Mouse (Mus musculus) bone marrow, adult 2 months (tissue): ENCODE data around the gene Relt.

Experiments
- CTCF ChIP-seq: fragments of 200-500 bp; IDR thresholded peaks from 2 replicates; pipeline ENCODE4 v1.5.1; 2011; ENCODE audit warnings: low read length, control low read depth; ENCODE audit not compliant: control insufficient read depth, insufficient read depth
- POLR2A ChIP-seq: fragments of 200-500 bp; IDR thresholded peaks from 2 replicates; pipeline ENCODE4 v1.6.1; 2011; ENCODE audit warnings: low read depth, mild to moderate bottlenecking, control low read depth, low read length, borderline replicate concordance; ENCODE audit not compliant: control insufficient read depth

DNA sequence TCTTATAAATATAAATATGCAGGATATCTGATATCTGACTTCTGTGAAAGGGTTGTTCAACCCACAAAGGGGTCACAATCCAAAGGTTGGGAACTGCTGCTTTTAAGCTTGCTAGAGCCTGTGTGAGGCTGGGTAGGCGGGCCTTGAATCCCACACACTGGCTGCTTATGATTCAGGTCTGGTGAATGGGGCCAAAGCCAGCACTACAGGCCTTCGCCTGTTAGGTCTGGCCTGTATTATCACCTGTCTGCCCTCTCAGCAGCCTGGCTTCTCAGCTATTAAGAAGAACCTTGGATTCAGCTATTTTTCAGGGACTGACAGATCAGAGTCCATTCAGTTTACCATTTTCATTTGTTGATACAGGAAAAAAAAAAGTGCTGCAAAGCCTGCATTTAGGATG is 57.9 kb downstream of the Relt start:
- TF ChIP-seq CTCF (no peak), POLR2A (no peak)
